Mouse (Mus musculus) hindbrain, embryonic 16.5 days (tissue): ENCODE measurements at regions not wholly inside any gene's neighbourhood (a gene's known extent, or its start where the extent isn't known, plus 50 kb on each side); places are given as distances from the start of the nearest gene placed in this dataset.

Experiments
- ATAC-seq: fragments of 200-750 bp; cut with Nextera tagmentation; 2 replicates; pipeline ENCODE4 v1.8.0; 2017; ENCODE audit warnings: moderate TSS enrichment, moderate library complexity
- H3K27ac ChIP-seq: fragments of 300-500 bp; sonication (generic); 2 replicates; pipeline ENCODE4 v1.5.1; 2014; ENCODE audit warnings: low read depth, mild to moderate bottlenecking, control low read depth, low read length, moderate library complexity
- H3K27me3 ChIP-seq: fragments of 300-500 bp; sonication (generic); replicated peaks from 2 replicates; pipeline ENCODE4 v1.6.1; 2014; ENCODE audit warnings: low read length; ENCODE audit not compliant: control insufficient read depth, insufficient read depth
- H3K36me3 ChIP-seq: fragments of 300-500 bp; sonication (generic); 2 replicates; pipeline ENCODE4 v1.6.1; 2014; ENCODE audit warnings: mild to moderate bottlenecking, low read length, moderate library complexity, mixed read lengths; ENCODE audit not compliant: control insufficient read depth, insufficient read depth
- H3K4me1 ChIP-seq: fragments of 300-500 bp; sonication (generic); 2 replicates; pipeline ENCODE4 v1.6.1; 2014; ENCODE audit warnings: low read depth, low read length; ENCODE audit not compliant: control insufficient read depth, insufficient read depth
- H3K4me2 ChIP-seq: fragments of 300-500 bp; sonication (generic); 2 replicates; pipeline ENCODE4 v1.6.1; 2014; ENCODE audit warnings: mild to moderate bottlenecking, low read length, control low read depth, moderate library complexity
- H3K4me3 ChIP-seq: fragments of 300-500 bp; sonication (generic); 2 replicates; pipeline ENCODE4 v1.5.1; 2014; ENCODE audit warnings: mild to moderate bottlenecking, low read length, control low read depth, moderate library complexity
- H3K9ac ChIP-seq: fragments of 300-500 bp; sonication (generic); 2 replicates; pipeline ENCODE4 v1.6.1; 2014; ENCODE audit warnings: low read depth, mild to moderate bottlenecking, control low read depth, low read length, moderate library complexity
- H3K9me3 ChIP-seq: fragments of 300-500 bp; sonication (generic); 2 replicates; pipeline ENCODE4 v1.6.1; 2014; ENCODE audit warnings: mild to moderate bottlenecking, low read length, moderate library complexity; ENCODE audit not compliant: control insufficient read depth
- WGBS: fragments of 180-500 bp; shearing (Covaris S2); extraction: QIAGEN DNeasy Blood & Tissue Kit; methylation state at CpG from one replicate; pipeline ENCODE4 v1.1.7; 2014; 5-methylcytosine and 5-hydroxymethylcytosine counted together

- Histone ChIP-seq H3K4me1 (no peaks in the 10 kb centered on the region; the same call in 1 of the 2 replicates), H3K9me3 (no peaks in the 10 kb centered on the region), H3K4me2 (no peak overlapping the region), H3K36me3 (no peaks in the 10 kb centered on the region), H3K27me3 (no peaks in the 10 kb centered on the region), H3K9ac (no peak overlapping the region), H3K4me3 (no peak overlapping the region), H3K27ac (no peak overlapping the region)
- WGBS: 35% methylated on average over 3 of the region's 3 CpGs
- no peak for ATAC-seq
Measured at GRCm38 (mm10) chr1:190374270-190374669, 203.8 kb upstream of the Prox1 start.

DNA sequence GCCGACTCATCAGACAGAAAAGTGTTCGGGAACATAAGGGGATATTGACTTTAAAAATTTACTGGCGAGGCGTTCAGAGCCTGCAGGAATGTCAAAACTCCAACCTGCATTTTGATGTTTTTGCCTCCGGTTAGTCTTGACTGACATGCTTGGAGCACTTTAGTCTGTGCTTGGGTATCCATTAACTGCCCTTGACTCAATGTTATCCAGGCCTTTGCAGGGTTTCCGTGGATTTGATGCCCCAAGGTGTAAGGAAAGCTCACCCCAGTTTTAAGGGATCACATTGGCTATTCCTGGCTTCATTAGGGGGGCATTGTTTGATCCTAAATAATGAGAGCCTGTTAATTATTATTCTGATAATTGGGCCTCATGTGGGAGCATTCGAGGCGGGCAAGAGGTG, 196.1 kb upstream of the Prox1 start:
- WGBS: 70% methylated on average over 8 of the region's 8 CpGs
- H3K4me3 ChIP-seq: no peak overlapping the region
- no peaks in the 10 kb centered on the region for H3K4me1 ChIP-seq
- H3K27ac ChIP-seq: no peak overlapping the region
- H3K9ac ChIP-seq: no peak overlapping the region
- H3K9me3 ChIP-seq: no peaks in the 10 kb centered on the region
- H3K27me3 ChIP-seq: no peaks in the 10 kb centered on the region
- no peak for ATAC-seq
- H3K4me2 ChIP-seq: no peak overlapping the region
- H3K36me3 ChIP-seq: no peaks in the 10 kb centered on the region

- Histone ChIP-seq H3K27me3 (no peaks in the 10 kb centered on the region), H3K9ac (no peak overlapping the region), H3K36me3 (no peaks in the 10 kb centered on the region), H3K4me1 (no peaks in the 10 kb centered on the region), H3K4me2 (no peak overlapping the region), H3K4me3 (no peak overlapping the region), H3K27ac (no peak overlapping the region), H3K9me3 (no peaks in the 10 kb centered on the region)
- ATAC-seq: no peak
- WGBS: 88% methylated on average over 11 of the region's 11 CpGs
Measured at GRCm38 (mm10) chr1:190365126-190365525, 194.6 kb upstream of the Prox1 start.

- WGBS: 96% methylated on average over 5 of the region's 5 CpGs
- Histone ChIP-seq H3K36me3 (no peaks in the 10 kb centered on the region), H3K4me1 (no peaks in the 10 kb centered on the region), H3K4me2 (no peak overlapping the region), H3K9ac (no peak overlapping the region), H3K27me3 (no peaks in the 10 kb centered on the region), H3K9me3 (no peaks in the 10 kb centered on the region), H3K27ac (no peak overlapping the region), H3K4me3 (no peak overlapping the region)
- ATAC-seq: no peak
Measured at GRCm38 (mm10) chr1:190360661-190361060, 190.1 kb upstream of the Prox1 start.

DNA sequence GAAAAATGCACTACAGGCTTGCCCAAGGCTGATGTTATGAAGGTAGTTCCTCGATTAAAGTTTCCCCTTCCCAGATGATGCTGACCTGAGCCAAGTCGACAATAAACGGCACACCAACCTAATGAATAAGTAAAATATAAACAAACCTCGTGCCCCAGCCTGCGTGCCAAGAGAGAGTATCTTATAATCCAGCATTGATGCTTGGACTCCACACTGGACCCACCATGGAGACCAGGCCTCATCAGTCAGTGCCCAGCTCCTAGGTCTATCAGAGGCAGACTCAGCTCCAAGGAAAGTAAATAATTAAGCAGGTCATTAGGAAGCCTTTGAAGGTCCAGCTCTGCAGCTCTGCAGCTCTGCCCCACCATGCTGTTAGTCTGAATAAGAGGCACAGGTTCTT, 187.3 kb upstream of the Prox1 start:
- no peak overlapping the region for H3K4me3 ChIP-seq
- no peak overlapping the region for H3K9ac ChIP-seq
- no peaks in the 10 kb centered on the region for H3K9me3 ChIP-seq
- no peaks in the 10 kb centered on the region for H3K4me1 ChIP-seq
- no peaks in the 10 kb centered on the region for H3K27me3 ChIP-seq
- no peaks in the 10 kb centered on the region for H3K36me3 ChIP-seq
- 79% methylated on average over 5 of the region's 5 CpGs for WGBS
- H3K27ac ChIP-seq: no peak overlapping the region
- ATAC-seq: no peak
- no peak overlapping the region for H3K4me2 ChIP-seq

GRCm38 (mm10) chr1:190347610-190348009, 177.1 kb upstream of the Prox1 start:
- no peaks in the 10 kb centered on the region for H3K36me3 ChIP-seq
- H3K9me3 ChIP-seq: no peaks in the 10 kb centered on the region
- no peaks in the 10 kb centered on the region for H3K4me1 ChIP-seq
- H3K4me3 ChIP-seq: no peak overlapping the region
- no peak overlapping the region for H3K27ac ChIP-seq
- H3K27me3 ChIP-seq: 0 out of 2 replicates have a peak, but pooled peaks cover 2% of the 10 kb centered on the region
- WGBS: 61% methylated on average over 5 of the region's 5 CpGs
- ATAC-seq: no peak
- no peak overlapping the region for H3K9ac ChIP-seq
- H3K4me2 ChIP-seq: no peak overlapping the region

DNA sequence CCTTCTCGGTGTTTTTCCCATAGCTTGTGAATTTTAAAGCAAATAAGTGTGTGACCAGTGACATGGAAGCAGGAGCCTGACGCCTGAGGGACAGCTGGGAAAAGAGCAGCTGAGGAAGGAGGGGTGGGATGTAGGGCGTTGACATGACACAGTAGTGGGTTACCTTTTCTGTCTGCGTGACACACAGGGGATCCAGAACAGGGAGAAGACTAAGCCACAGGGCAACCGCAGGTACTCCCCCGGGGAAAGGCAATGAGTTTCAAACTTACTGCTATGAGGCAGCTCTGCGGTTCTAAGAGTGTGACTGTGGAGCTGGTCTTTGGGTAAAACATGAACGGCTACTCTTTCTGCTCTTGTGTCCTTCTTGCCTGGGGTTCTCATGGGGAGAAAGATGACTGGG, 170.2 kb upstream of the Prox1 start:
- no peak for ATAC-seq
- no peaks in the 10 kb centered on the region for H3K4me1 ChIP-seq
- H3K9me3 ChIP-seq: no peaks in the 10 kb centered on the region
- 93% methylated on average over 8 of the region's 8 CpGs for WGBS
- H3K27me3 ChIP-seq: peaks cover 8% of the 10 kb centered on the region
- no peak overlapping the region for H3K4me2 ChIP-seq
- H3K9ac ChIP-seq: no peak overlapping the region
- H3K36me3 ChIP-seq: no peaks in the 10 kb centered on the region
- no peak overlapping the region for H3K4me3 ChIP-seq
- no peak overlapping the region for H3K27ac ChIP-seq

DNA sequence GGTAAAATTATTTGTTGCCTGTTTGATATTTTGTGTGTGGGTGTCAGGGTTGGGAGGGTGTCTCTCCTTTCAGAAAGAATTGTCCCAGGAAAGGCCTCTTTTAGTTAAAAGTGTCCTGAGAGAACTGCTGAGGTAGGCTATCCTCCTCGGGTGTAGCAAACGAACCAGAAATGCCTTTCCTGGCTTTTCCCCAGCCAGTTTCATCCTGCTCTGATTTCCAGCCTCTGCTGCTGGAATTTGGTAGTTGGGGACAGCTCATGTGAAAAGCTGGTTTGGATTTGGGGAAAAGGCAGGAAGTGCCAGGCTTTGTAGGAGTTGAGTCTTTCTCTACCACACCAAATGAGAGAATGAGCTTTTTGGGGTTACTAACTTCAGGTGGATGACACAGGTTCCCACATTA, 164.0 kb upstream of the Prox1 start:
- Histone ChIP-seq H3K4me1 (no peaks in the 10 kb centered on the region), H3K4me2 (no peak overlapping the region), H3K27me3 (0 out of 2 replicates have a peak, but pooled peaks cover 2% of the 10 kb centered on the region), H3K4me3 (no peak overlapping the region), H3K27ac (no peak overlapping the region), H3K9ac (no peak overlapping the region), H3K9me3 (no peaks in the 10 kb centered on the region), H3K36me3 (no peaks in the 10 kb centered on the region)
- 41% methylated on average over 2 of the region's 2 CpGs for WGBS
- ATAC-seq: no peak

GRCm38 (mm10) chr1:190334053-190334452, 163.5 kb upstream of the Prox1 start:
- no peaks in the 10 kb centered on the region for H3K4me1 ChIP-seq
- no peaks in the 10 kb centered on the region for H3K9me3 ChIP-seq
- no peak overlapping the region for H3K27ac ChIP-seq
- no peak overlapping the region for H3K9ac ChIP-seq
- H3K4me3 ChIP-seq: no peak overlapping the region
- H3K36me3 ChIP-seq: no peaks in the 10 kb centered on the region
- 0 out of 2 replicates have a peak, but pooled peaks cover 2% of the 10 kb centered on the region for H3K27me3 ChIP-seq
- peak; percentile 52; the same call in 1 of the 2 replicates for ATAC-seq
- 36% methylated on average over 8 of the region's 8 CpGs for WGBS
- H3K4me2 ChIP-seq: no peak overlapping the region

GRCm38 (mm10) chr1:190332001-190332400, 161.5 kb upstream of the Prox1 start:
- no peak overlapping the region for H3K4me2 ChIP-seq
- no peaks in the 10 kb centered on the region for H3K9me3 ChIP-seq
- H3K4me3 ChIP-seq: no peak overlapping the region
- H3K27ac ChIP-seq: no peak overlapping the region
- H3K4me1 ChIP-seq: no peaks in the 10 kb centered on the region
- 75% methylated on average over 3 of the region's 3 CpGs for WGBS
- no peak for ATAC-seq
- 0 out of 2 replicates have a peak, but pooled peaks cover 2% of the 10 kb centered on the region for H3K27me3 ChIP-seq
- no peaks in the 10 kb centered on the region for H3K36me3 ChIP-seq
- no peak overlapping the region for H3K9ac ChIP-seq
